Mouse (Mus musculus) cerebellum, adult 2 months (tissue): ENCODE measurements around the gene Vipr1.

ENCODE experiments used
- CTCF ChIP-seq: fragments of 200-500 bp; IDR thresholded peaks from 2 replicates; pipeline ENCODE4 v1.5.1; 2011; ENCODE audit warnings: low read depth, mild to moderate bottlenecking, control low read depth, low read length, moderate library complexity, borderline replicate concordance; ENCODE audit not compliant: insufficient read depth
- POLR2A ChIP-seq: fragments of 200-500 bp; IDR thresholded peaks from 2 replicates; pipeline ENCODE4 v1.6.1; 2011; ENCODE audit warnings: low read length, control low read depth, borderline replicate concordance; ENCODE audit not compliant: insufficient read depth

- TF ChIP-seq CTCF (no peak), POLR2A (no peak)
Measured at GRCm38 (mm10) chr9:121708506-121709486, 66.3 kb downstream of the Vipr1 start.
